Mouse (Mus musculus) ovary, postnatal 10 days (tissue): Measurements from ENCODE around the gene Tgfbr2.

Source experiments
- DNase-seq: peaks from one replicate; pipeline ENCODE4 v3.0.0; 2022; ENCODE audit warnings: low spot score

The Tgfbr2 gene

GRCm38 (mm10) chr9:116111149-116111970 lies 63.8 kb downstream of the Tgfbr2 start:
- no peak for DNase-seq

GRCm38 (mm10) chr9:116108729-116109128 lies 66.4 kb downstream of the Tgfbr2 start:
- DNase-seq, result no peak

- DNase-seq, result no peak
Measured at GRCm38 (mm10) chr9:116104770-116105169, 70.4 kb downstream of the Tgfbr2 start.

GRCm38 (mm10) chr9:116101842-116102241 lies 73.3 kb downstream of the Tgfbr2 start:
- DNase-seq, result no peak

- no peak for DNase-seq
Measured at GRCm38 (mm10) chr9:116100015-116100414, 75.1 kb downstream of the Tgfbr2 start.

- DNase-seq, result no peak
Measured at GRCm38 (mm10) chr9:116099596-116099993, 75.6 kb downstream of the Tgfbr2 start.

GRCm38 (mm10) chr9:116098724-116099595 lies 76.2 kb downstream of the Tgfbr2 start:
- DNase-seq, result peak; percentile 50

GRCm38 (mm10) chr9:116091921-116092320 lies 83.2 kb downstream of the Tgfbr2 start:
- no peak for DNase-seq

GRCm38 (mm10) chr9:116091101-116091841 lies 83.9 kb downstream of the Tgfbr2 start:
- DNase-seq, result no peak

- no peak for DNase-seq
Measured at GRCm38 (mm10) chr9:116090296-116090695, 84.9 kb downstream of the Tgfbr2 start.

GRCm38 (mm10) chr9:116088912-116089311 lies 86.2 kb downstream of the Tgfbr2 start:
- no peak for DNase-seq

GRCm38 (mm10) chr9:116087880-116088279 lies 87.3 kb downstream of the Tgfbr2 start:
- DNase-seq, result no peak

- no peak for DNase-seq
Measured at GRCm38 (mm10) chr9:116087263-116087662, 87.9 kb downstream of the Tgfbr2 start.

- no peak for DNase-seq
Measured at GRCm38 (mm10) chr9:116085999-116086398, 89.2 kb downstream of the Tgfbr2 start.

- DNase-seq, result no peak
Measured at GRCm38 (mm10) chr9:116084324-116084931, 90.7 kb downstream of the Tgfbr2 start.

- DNase-seq, result no peak
Measured at GRCm38 (mm10) chr9:116083726-116084323, 91.3 kb downstream of the Tgfbr2 start.

- DNase-seq, result no peak
Measured at GRCm38 (mm10) chr9:116083300-116083699, 91.9 kb downstream of the Tgfbr2 start.

- no peak for DNase-seq
Measured at GRCm38 (mm10) chr9:116081781-116082180, 93.4 kb downstream of the Tgfbr2 start.

- no peak for DNase-seq
Measured at GRCm38 (mm10) chr9:116077419-116077818, 97.7 kb downstream of the Tgfbr2 start.

- DNase-seq, result no peak
Measured at GRCm38 (mm10) chr9:116076946-116077345, 98.2 kb downstream of the Tgfbr2 start.

GRCm38 (mm10) chr9:116076163-116076562 lies 99.0 kb downstream of the Tgfbr2 start:
- DNase-seq, result no peak
